Mouse (Mus musculus) thymus, postnatal 4 days (tissue): Measurements from ENCODE around the gene Phgdh.
A peak's percentile ranks its signal among the peaks of the same experiment; 100 is the strongest.

Experiments used
- DNase-seq: peaks from one replicate; pipeline ENCODE4 v3.0.0; 2021

Phgdh gene

GRCm38 (mm10) chr3:98339706-98340109 is at the start of gene Phgdh:
Gene Phgdh, minus strand, starts transcription at chr3:98339990.
- DNase-seq, result peak; percentile 82

GRCm38 (mm10) chr3:98389305-98389704 is 49.5 kb upstream of the Phgdh start:
- no peak for DNase-seq

GRCm38 (mm10) chr3:98387756-98388155 is 48.0 kb upstream of the Phgdh start:
- DNase-seq, result no peak

- no peak for DNase-seq
Measured at GRCm38 (mm10) chr3:98387086-98387485, 47.3 kb upstream of the Phgdh start.

GRCm38 (mm10) chr3:98383024-98383790 is 43.4 kb upstream of the Phgdh start:
- no peak for DNase-seq

- peak; percentile 34 for DNase-seq
Measured at GRCm38 (mm10) chr3:98382246-98382939, 42.6 kb upstream of the Phgdh start, which contains the start of gene Zfp697. Gene Zfp697, plus strand, starts transcription at chr3:98382461.

GRCm38 (mm10) chr3:98381677-98382245 is 42.0 kb upstream of the Phgdh start:
- DNase-seq, result no peak

- no peak for DNase-seq
Measured at GRCm38 (mm10) chr3:98379236-98379635, 39.4 kb upstream of the Phgdh start.

GRCm38 (mm10) chr3:98378267-98378666 is 38.5 kb upstream of the Phgdh start:
- DNase-seq, result no peak

- DNase-seq, result no peak
Measured at GRCm38 (mm10) chr3:98374980-98375379, 35.2 kb upstream of the Phgdh start.

GRCm38 (mm10) chr3:98374062-98374719 is 34.4 kb upstream of the Phgdh start:
- no peak for DNase-seq

- DNase-seq, result no peak
Measured at GRCm38 (mm10) chr3:98368776-98369175, 29.0 kb upstream of the Phgdh start.

- DNase-seq, result no peak
Measured at GRCm38 (mm10) chr3:98368283-98368682, 28.5 kb upstream of the Phgdh start.

GRCm38 (mm10) chr3:98366823-98367222 is 27.0 kb upstream of the Phgdh start:
- no peak for DNase-seq

- DNase-seq, result no peak
Measured at GRCm38 (mm10) chr3:98366086-98366485, 26.3 kb upstream of the Phgdh start.

GRCm38 (mm10) chr3:98362753-98363152 is 23.0 kb upstream of the Phgdh start:
- DNase-seq, result no peak

- no peak for DNase-seq
Measured at GRCm38 (mm10) chr3:98356632-98357370, 17.0 kb upstream of the Phgdh start.

GRCm38 (mm10) chr3:98356026-98356365 is 16.2 kb upstream of the Phgdh start:
- no peak for DNase-seq

- DNase-seq, result no peak
Measured at GRCm38 (mm10) chr3:98355344-98356025, 15.7 kb upstream of the Phgdh start.

- DNase-seq, result peak; percentile 80
Measured at GRCm38 (mm10) chr3:98353892-98354291, 14.1 kb upstream of the Phgdh start.

GRCm38 (mm10) chr3:98348705-98349104 is 8.9 kb upstream of the Phgdh start:
- DNase-seq, result peak; percentile 41

- peak; percentile 35 for DNase-seq
Measured at GRCm38 (mm10) chr3:98348106-98348505, 8.3 kb upstream of the Phgdh start.
